Mouse (Mus musculus) embryo, embryonic 10 days (tissue): ENCODE results near the gene Tkt.
A peak's percentile ranks its signal among the peaks of the same experiment; 100 is the strongest.

Experiments
- DNase-seq: peaks from one replicate; pipeline ENCODE4 v3.0.0-alpha.2; 2015; ENCODE audit warnings: low spot score

Gene Tkt

DNA sequence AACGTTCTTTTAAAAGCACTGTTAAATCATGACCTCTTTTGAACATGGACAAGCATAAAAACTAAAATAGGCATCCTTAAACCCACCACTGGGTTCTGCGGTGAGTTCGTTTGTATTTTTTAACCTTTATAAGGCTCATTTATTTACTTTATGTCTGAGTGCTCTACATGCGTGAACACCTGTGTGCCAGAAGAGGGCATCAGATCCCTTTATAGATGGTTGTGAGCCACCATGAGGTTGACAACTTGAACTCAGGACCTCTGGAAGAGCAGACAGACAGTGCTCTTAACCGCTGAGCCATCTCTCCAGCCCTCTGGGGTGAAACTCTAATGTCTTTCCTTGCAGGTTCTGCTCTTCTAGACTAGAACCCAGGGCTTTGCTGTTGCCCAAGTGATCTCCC is 37.2 kb downstream of the Tkt start:
- no peak for DNase-seq

- DNase-seq = no peak
Measured at GRCm38 (mm10) chr14:30586780-30587461, 38.8 kb downstream of the Tkt start.

- no peak for DNase-seq
Measured at GRCm38 (mm10) chr14:30590041-30590645, 42.0 kb downstream of the Tkt start.

GRCm38 (mm10) chr14:30590918-30591317 is 42.8 kb downstream of the Tkt start:
- DNase-seq = no peak

DNA sequence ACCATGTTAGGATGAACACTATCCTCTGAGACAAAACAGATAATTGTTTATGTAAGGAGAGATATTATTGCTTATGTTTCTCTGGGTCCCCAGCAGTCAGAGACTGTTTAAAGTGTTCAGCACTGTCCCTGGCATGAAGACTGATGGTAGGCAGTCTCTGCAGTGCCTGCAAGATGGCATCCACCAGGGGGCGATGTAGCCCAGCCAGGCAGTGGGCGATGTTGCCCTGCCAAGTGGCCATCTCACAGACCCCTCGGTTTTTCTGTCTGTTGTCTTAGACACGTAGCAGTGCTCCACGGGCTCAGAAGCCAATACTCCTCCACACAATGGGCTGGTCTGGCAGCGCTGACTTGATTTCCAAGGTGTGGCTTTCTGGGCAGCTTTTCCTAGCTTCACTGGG is 43.3 kb downstream of the Tkt start:
- peak; percentile 92 for DNase-seq

GRCm38 (mm10) chr14:30593279-30594091 is 45.3 kb downstream of the Tkt start:
- DNase-seq = peak; percentile 60

DNA sequence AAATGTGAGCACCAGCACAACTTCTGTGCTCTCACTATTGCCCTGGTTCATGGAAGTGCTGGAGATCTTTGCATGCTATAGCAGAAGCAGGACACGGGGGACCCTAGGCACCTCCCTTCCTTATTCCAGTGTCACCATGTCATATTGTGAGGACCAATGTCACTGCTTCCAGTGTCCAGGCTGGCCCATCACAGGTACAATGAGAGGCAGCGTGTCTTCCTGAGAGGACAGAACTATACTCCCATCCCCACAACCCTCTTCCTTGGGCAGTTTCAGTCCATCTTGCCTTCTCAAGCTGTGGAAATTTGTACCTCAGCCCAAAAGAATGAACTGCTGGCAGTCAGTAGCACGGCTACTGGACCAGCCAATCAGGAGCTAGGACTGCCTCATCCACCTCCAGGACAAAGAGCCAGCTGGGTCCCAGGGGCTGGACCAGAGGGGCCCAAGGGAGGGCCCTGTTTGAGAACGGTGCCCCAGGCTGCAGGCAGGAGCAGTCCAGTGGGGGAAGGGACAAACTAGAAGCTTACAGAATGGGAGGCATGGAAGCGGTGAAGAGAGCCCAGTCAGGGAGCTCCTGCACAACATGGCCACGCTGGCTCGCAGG is 46.0 kb downstream of the Tkt start:
- DNase-seq = peak; percentile 69

DNA sequence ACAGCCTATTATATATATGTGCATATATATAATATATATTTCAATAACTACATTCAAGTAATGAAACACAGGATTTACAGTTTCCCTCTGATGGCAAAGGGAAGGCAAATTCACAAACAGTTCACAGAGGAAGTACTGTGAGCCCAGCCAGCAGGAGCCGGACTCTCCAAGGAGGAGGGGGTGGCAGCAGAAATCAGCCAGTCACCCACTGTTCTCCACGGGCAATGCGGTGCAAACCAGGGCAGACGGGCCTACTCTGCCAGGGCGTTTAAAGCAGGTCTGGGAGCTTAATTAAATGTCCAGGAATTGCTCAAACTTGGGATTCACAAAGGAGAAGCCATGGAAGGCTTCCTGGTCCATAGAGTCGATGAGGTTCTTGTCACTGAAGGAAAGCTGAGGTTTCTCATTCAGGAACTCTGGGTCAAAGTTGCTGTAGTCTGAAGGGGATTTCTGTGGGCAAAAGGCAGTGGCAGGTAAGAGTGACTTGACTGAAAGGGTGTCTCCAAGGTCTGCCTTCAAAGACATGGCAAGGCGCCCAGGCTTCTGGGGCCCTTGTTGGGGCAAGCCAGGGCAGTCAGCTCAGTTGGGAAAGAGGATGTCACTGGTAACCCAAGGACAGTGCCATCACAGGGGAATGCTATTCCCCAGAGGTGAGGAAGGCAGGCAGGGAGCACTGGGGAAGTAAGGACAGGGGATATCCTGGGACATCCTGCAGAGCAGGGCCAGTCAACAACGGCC is 47.6 kb downstream of the Tkt start:
- DNase-seq = no peak

GRCm38 (mm10) chr14:30596407-30596806 is 48.2 kb downstream of the Tkt start:
- DNase-seq = no peak

- no peak for DNase-seq
Measured at GRCm38 (mm10) chr14:30597142-30597541, 49.0 kb downstream of the Tkt start.

DNA sequence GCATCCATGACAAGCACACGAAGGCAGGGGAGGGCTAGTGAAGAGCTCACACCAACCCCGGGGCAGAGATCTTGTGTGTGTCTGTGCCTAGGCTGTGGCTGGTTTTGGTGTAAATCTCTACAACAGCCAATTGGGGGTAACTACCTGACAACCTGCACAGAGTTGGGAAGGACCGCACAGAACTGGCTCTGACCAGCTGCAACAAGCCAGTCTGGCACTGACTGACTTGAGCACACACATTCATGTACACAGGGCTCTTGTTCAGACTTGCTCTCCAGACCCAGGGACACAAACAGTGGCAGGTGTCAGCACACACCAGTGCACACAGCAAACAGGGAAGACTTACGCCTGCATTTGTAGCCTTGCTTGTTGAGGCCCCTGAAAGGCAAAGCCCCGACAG is 58.7 kb downstream of the Tkt start:
- DNase-seq = no peak

- DNase-seq = no peak
Measured at GRCm38 (mm10) chr14:30607696-30608095, 59.5 kb downstream of the Tkt start.

DNA sequence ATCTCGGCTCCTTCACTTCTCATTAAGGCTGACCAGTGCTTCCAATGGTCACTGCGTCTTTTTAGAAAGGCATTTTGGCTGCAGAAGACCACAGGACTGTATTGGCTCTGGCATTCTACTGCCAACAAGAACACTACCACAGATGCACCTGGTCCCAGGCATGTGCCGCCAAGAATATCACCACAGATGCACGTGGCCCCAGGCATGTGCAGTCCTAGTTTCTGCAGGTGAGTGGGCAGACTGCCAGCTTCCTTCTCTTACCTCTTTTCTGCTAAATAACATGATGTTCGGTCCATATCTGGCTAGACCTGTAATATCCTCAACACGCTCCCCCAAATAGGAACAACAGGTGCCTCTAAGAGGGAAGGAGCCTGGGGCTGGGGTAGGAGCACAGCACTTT is 60.0 kb downstream of the Tkt start:
- DNase-seq = no peak

DNA sequence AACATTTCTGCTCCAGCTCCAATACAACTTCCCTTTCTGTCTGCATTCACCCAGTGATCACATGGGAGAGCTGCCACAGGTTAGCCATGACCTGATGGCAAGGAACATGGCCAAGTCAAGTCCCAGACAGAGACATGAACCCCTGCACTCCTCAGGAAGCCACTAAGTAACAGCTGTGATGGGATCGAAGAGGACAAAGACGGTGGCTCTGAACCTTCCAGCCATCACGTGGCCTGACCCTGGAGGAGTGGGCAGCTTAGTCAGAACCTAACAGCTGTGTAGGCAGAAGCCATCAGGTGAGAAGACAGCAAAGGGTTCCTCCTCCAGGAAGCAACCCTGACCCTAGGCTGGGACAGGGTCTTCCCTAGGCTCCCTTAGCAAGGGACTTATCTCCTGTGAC is 61.3 kb downstream of the Tkt start:
- DNase-seq = no peak

DNA sequence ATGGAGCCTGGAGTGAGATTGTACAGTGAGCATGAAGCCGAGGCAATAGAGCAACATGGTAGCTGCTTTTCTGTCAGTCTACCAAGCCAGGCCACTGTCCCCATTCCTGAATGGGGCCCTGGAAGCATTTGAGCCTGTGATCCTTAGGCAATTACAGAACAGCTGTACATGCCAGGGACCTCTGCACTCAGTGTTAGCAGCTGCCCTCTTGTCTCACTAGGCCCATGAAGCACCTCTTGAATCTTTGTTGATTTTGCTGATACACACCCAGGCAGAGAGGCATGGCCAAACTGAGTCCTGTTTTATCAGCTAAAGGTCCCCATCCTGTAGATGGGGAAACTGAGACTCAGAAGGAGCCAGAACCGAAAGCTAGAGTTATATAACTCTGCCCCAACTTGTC is 62.1 kb downstream of the Tkt start:
- no peak for DNase-seq

DNA sequence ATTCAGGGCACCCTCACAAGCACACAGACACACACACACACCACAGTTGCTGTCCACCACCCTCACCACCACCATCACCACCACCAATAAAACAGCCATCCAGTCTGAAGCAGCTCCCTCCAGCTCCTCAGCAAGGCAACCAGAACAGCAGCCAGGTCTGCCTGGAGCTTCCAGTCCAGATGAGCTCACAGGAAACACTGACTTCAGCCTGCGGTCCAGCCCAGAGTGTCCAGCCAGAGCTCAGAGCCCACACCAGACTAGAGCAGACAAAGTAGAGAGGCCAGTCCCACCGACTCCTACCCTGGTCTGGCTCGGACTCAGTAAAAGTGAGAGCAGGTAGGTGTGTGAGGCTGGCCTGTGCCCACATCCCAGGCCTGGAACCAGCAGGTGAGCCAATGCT is 62.8 kb downstream of the Tkt start:
- DNase-seq = no peak

DNA sequence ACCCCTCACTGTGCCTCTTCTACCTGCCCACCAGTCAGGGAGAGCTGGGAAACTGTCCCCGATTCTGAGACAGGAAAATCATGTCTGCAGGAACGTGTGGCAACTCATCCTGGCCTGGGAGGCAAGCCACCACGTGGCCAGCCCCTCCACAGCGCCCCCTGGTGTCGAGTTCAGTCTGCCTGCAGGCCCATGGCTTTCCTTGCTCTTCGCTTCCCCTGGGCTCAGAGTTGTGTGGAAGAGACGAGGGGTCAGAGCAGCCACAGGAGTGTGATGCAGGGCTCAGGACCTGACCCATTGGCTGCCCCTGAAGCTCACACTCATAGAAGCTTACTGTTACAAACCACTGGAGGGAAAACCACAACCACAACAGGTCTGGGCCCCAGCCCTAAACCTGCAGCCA is 64.4 kb downstream of the Tkt start:
- peak; percentile 89 for DNase-seq

DNA sequence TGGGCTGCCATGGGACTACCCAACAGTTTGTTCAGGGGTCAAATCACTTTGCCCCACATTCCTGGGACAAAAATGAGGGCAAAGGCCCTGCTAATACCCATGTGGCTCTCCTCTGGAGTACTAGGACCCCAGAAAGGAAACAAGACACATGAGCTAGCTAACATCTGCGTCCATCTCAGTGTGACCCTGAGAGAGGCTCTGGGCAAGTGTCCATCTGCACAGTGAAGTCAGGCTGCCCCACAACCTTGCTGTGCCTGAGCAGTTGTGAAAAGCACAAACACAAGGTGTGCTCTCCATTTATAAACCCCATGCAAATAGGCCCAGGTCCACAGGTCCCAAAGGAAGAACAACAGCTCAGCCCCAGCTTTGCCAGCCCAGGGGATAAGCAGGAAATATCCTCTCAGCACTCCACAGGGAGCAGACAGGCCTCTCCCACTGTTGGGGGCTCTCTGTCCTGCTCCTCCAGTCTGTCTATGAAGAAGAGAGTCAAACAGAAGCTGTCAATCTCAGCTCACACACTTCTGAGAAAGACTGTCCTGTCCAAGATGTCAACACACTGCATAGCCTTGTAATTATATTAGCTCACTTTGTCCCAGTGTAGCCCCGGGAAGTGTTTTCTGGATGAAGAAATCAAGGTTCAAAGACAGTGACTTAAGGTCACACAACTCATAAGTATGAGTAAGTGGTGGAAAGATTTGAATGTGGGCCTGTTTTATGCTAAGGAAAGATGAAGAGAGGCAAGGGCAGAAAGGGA is 65.0 kb downstream of the Tkt start:
- DNase-seq = no peak

GRCm38 (mm10) chr14:30616751-30617150 is 68.6 kb downstream of the Tkt start:
- DNase-seq = no peak

GRCm38 (mm10) chr14:30618746-30619275 is 70.7 kb downstream of the Tkt start:
- no peak for DNase-seq

DNA sequence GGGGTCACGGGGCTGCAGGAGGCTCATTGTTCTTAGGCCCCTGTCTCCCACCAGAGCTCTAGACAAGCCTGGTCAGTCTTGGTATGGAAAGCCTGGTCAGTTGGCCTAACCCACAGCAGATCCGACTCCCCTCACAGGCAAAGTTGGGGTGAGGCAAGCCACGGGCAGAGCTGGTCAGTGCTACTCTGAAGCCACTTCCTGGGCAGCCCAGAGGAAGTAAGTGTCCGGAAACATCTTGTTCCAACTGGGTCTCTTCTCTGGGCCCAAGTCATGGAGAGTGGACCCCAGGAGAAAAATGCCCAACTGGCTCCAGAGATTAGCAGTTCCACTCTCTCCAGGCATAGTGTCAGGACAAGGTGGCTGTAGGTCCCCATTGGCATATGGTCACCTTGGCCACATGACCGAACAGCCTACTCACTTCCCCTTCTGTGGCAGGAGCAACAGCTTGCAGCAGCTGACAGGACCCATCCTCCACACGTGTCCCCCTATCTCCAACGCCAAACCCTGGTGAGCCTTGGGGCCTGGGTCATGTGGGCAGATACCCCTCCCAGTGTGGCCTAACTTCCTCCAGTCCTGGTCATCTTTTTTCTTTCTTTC is 71.9 kb downstream of the Tkt start:
- DNase-seq = no peak
